In the genomic region with DNA sequence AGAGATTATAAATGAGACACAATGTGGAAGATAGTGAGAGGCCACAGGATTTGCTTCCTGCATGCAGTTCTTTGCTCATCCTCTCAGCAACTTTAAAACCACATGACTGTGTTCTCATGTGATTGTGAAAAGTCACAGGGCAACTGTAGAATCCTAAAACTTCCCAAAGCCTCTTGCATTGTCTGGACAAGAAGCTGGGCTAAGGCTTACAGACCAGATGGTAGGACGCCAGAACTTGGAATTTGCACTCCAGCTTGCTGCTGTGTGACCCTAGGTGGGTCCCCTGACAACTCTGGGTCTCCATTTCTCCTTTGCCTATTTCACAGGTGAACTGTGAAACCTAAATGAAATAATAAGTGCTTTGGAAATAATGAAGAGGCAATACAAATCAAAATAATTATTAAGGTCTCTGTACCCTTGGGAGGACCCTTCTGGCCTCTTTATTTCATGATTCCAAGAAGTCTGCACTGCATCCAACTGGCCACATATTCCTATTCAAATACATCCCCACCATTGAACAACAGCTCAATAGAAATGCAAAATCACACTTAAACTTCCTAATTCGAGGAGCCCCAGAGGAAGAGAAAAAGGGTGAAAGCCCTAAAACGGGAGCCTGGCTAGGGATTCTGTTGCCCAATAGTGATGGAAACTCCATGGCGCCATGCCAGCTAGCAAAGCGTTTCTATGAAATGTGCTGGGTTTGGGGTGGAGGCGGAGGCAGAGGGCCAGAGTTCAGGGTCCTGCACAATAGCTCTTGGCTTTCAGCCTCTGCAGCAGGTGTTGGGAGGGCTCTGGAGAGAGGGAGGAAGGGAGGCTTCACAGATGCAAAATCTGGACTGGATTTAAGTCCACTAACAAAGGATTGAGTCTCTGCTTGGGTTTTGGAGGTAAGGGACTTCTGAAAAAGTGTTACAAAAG, we compare ENCODE assay signal across 8 mouse cellular contexts.
DNase-seq lines count a peak whose midpoint lies in the region; ATAC-seq and TF ChIP-seq lines count a peak whose summit lies in the region.

No protein-coding gene starts in this region.

- peak; percentile 95 for DNase-seq in NIH3T3 (ENCODE audit: low read depth)
- peak; percentile 98 for DNase-seq in brain, embryonic 14.5 days (ENCODE audit: low read depth)
- peak; percentile 74 to 80 for DNase-seq in layer of hippocampus, postnatal 10 days (ENCODE audit: low spot score in 2 of 2)
- DNase-seq in lung, postnatal 14 days = peak; percentile 80
- DNase-seq in right cerebral cortex, postnatal 25 days = peak; percentile 54
- no peak for DNase-seq in thymus, postnatal 25 days

- H3K4me2 ChIP-seq in forebrain, embryonic 16.5 days (ENCODE audit: low read length) = no peak overlapping the region
- no peak overlapping the region for H3K4me2 ChIP-seq in hindbrain, embryonic 13.5 days

- peak overlapping the region; percentile 69 for H3K27ac ChIP-seq in forebrain, embryonic 16.5 days (ENCODE audit: low read length)
- H3K27ac ChIP-seq in hindbrain, embryonic 13.5 days = peak overlapping the region; percentile 73

- TF ChIP-seq CTCF in brain, embryonic 14.5 days (IDR thresholded peaks at IDR 0.05; ENCODE audit: borderline replicate concordance, extremely low read depth, insufficient read depth, insufficient read length) = no peak

- no peak for TF ChIP-seq POLR2A in brain, embryonic 14.5 days (IDR thresholded peaks at IDR 0.05; ENCODE audit: borderline replicate concordance, extremely low read depth, insufficient read depth, insufficient read length, poor library complexity, severe bottlenecking)

- no peak overlapping the region for H3K9ac ChIP-seq in forebrain, embryonic 16.5 days (replicated peaks; ENCODE audit: low read depth, low read length)
- H3K9ac ChIP-seq in hindbrain, embryonic 13.5 days = no peak overlapping the region

- no peaks in the 10 kb centered on the region for H3K9me3 ChIP-seq in forebrain, embryonic 16.5 days (ENCODE audit: control insufficient read depth, low read length)
- no peaks in the 10 kb centered on the region for H3K9me3 ChIP-seq in hindbrain, embryonic 13.5 days

- H3K4me3 ChIP-seq in forebrain, embryonic 16.5 days (replicated peaks; ENCODE audit: low read length) = no peak overlapping the region
- no peak overlapping the region for H3K4me3 ChIP-seq in hindbrain, embryonic 13.5 days

- peaks cover 43% of the 10 kb centered on the region for H3K4me1 ChIP-seq in forebrain, embryonic 16.5 days (replicated peaks; ENCODE audit: control insufficient read depth, insufficient read depth, low read length)
- peaks cover 44% of the 10 kb centered on the region for H3K4me1 ChIP-seq in hindbrain, embryonic 13.5 days (replicated peaks)

- ATAC-seq in forebrain, embryonic 16.5 days = peak; percentile 94
- peak; percentile 92 for ATAC-seq in hindbrain, embryonic 13.5 days (ENCODE audit: low FRiP score)

- WGBS in forebrain, embryonic 16.5 days = 2% methylated on average over 6 of the region's 6 CpGs
- WGBS in hindbrain, embryonic 13.5 days = 19% methylated on average over 6 of the region's 6 CpGs

- H3K27me3 ChIP-seq in forebrain, embryonic 16.5 days (replicated peaks; ENCODE audit: control insufficient read depth, insufficient read depth, low read length) = no peaks in the 10 kb centered on the region
- H3K27me3 ChIP-seq in hindbrain, embryonic 13.5 days = no peaks in the 10 kb centered on the region

- H3K36me3 ChIP-seq in forebrain, embryonic 16.5 days (ENCODE audit: control insufficient read depth, insufficient read depth) = peaks cover 15% of the 10 kb centered on the region
- peaks cover 23% of the 10 kb centered on the region for H3K36me3 ChIP-seq in hindbrain, embryonic 13.5 days
